Mouse (Mus musculus): ENCODE data around the gene P4hb.

DNA sequence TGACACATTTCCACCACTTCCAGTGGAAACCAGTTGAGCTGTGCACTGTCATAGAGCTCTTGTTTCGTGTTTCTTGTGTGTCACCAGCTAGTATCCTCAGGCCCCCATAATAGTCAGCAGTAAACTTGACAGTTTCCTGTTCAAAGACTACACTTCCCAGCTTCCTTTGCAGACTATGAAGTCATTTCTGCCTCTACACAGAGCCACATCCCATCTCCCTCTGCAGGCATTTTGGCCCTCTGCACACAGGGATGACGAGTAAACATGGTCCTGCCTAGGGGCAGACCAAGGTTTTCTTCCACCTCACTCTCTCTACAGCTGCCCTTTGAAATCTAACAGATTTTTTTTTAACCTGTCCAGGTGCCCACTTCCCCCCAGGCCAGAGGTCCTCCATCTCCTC lies 25.6 kb downstream of the P4hb start:
- TF ChIP-seq CTCF (IDR thresholded peaks at IDR 0.05; ENCODE audit: borderline replicate concordance, control insufficient read depth, extremely low read depth, insufficient read depth, low read length, poor library complexity) (no peak), POLR2A (IDR thresholded peaks at IDR 0.05; ENCODE audit: control insufficient read depth, extremely low read depth, insufficient read depth, low read length, poor library complexity) (no peak)

Data from thymus, adult 2 months (tissue).